Mouse (Mus musculus) frontal cortex, postnatal 25 days (tissue): Measurements from ENCODE around the gene Pmm2.

Experiments used
- DNase-seq, 2 experiments: peaks; one replicate each; pipeline ENCODE4 v3.0.0; 2022; ENCODE audit warnings: low spot score in 2 of 2

Pmm2 gene

GRCm38 (mm10) chr16:8637217-8638051 lies at the start of gene Pmm2, which contains the start of gene Tmem186:
Pmm2 (plus strand) TSS chr16:8637674.
Tmem186 (minus strand) TSS chr16:8637712.
- peak; percentile 69 to 72 for DNase-seq

GRCm38 (mm10) chr16:8595411-8595810 lies 42.1 kb upstream of the Pmm2 start:
- DNase-seq = peak; percentile 30 to 35

GRCm38 (mm10) chr16:8596336-8596735 lies 41.1 kb upstream of the Pmm2 start:
- DNase-seq = no peak

- no peak for DNase-seq
These were observed 40.0 kb upstream of the Pmm2 start for GRCm38 (mm10) chr16:8597516-8597915.

GRCm38 (mm10) chr16:8603789-8604188 lies 33.7 kb upstream of the Pmm2 start:
- DNase-seq = no peak

- no peak for DNase-seq
These were observed 27.1 kb upstream of the Pmm2 start for GRCm38 (mm10) chr16:8610397-8610796.

- no peak for DNase-seq
These were observed 25.1 kb upstream of the Pmm2 start for GRCm38 (mm10) chr16:8612214-8613005.

- no peak for DNase-seq
These were observed 24.4 kb upstream of the Pmm2 start for GRCm38 (mm10) chr16:8613039-8613438.

- no peak for DNase-seq
These were observed 24.0 kb upstream of the Pmm2 start for GRCm38 (mm10) chr16:8613447-8613846.

GRCm38 (mm10) chr16:8619659-8620314 lies 17.7 kb upstream of the Pmm2 start:
- DNase-seq = no peak

- no peak for DNase-seq
These were observed 17.0 kb upstream of the Pmm2 start for GRCm38 (mm10) chr16:8620315-8621115.

GRCm38 (mm10) chr16:8630419-8630818 lies 7.1 kb upstream of the Pmm2 start:
- DNase-seq = no peak

- DNase-seq = no peak
These were observed 6.0 kb upstream of the Pmm2 start for GRCm38 (mm10) chr16:8631428-8631827.

- no peak for DNase-seq
These were observed 632 bp upstream of the Pmm2 start for GRCm38 (mm10) chr16:8636867-8637216.

- DNase-seq = no peak
These were observed 657 bp downstream of the Pmm2 start for GRCm38 (mm10) chr16:8638131-8638530.

GRCm38 (mm10) chr16:8639466-8640191 lies 2.2 kb downstream of the Pmm2 start:
- no peak for DNase-seq

- no peak for DNase-seq
These were observed 6.4 kb downstream of the Pmm2 start for GRCm38 (mm10) chr16:8643855-8644254.

GRCm38 (mm10) chr16:8645546-8645945 lies 8.1 kb downstream of the Pmm2 start:
- no peak for DNase-seq

- DNase-seq = no peak
These were observed 12.5 kb downstream of the Pmm2 start for GRCm38 (mm10) chr16:8650007-8650406.

GRCm38 (mm10) chr16:8655108-8655507 lies 17.6 kb downstream of the Pmm2 start:
- no peak for DNase-seq

GRCm38 (mm10) chr16:8655599-8655998 lies 18.1 kb downstream of the Pmm2 start:
- DNase-seq = no peak
